Mouse (Mus musculus): Measurements from ENCODE around the gene H2-M10.6. TPM values are rescaled to one million over a fixed set of nuclear protein-coding genes. Genes with fewer than 3 reads are reported as not detected.
A peak's percentile ranks its signal among the peaks of the same experiment; 100 is the strongest.
"Not testable (repeated sequence)": the region's sequence is repeated elsewhere in the genome, so short reads cannot be mapped to it uniquely, and the experiment has no call there.

H2-M10.6 gene
- total RNA-seq (2021) = not detected
- long read RNA-seq, experiment 1 = 0 reads
- long read RNA-seq, experiment 2 = 0 reads

DNA sequence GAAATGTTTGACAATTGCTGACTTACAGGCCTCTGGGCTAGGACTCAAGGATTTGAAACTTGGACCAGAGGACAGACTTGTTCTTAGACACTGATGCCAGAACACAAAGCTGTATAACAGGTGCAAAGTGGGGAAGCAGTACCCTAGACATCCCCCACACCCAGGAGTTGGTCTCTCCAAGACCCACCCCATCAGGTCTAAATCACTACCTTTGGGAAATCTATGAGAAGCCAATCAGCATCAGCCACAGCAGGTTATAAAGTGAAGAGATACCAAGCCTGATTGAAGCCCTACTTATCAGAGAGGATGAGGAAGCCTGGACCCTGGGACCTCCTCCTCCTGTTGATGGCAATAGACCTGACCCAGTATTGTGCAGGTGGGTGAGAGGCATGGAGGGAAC lies at the start of gene H2-M10.6:
TSS of gene H2-M10.6 (plus strand) at position 301 of the 400 bp plus-strand sequence.
- no peak for DNase-seq
- intact Hi-C loops (cut with DNase I) = loop anchor here (1.0 kb wide), 1 partner anchor 447 kb away; no protein-coding TSS in a partner anchor

- DNase-seq = no peak
- intact Hi-C loops (cut with DNase I) = no loop called here
Measured at GRCm38 (mm10) chr17:36763816-36764215, 48.2 kb upstream of the H2-M10.6 start.

- peak in 1 of 2 experiments; percentile 11 for DNase-seq
- intact Hi-C loops (cut with DNase I) = not testable (repeated sequence)
Measured at GRCm38 (mm10) chr17:36764244-36764643, 47.7 kb upstream of the H2-M10.6 start.

DNA sequence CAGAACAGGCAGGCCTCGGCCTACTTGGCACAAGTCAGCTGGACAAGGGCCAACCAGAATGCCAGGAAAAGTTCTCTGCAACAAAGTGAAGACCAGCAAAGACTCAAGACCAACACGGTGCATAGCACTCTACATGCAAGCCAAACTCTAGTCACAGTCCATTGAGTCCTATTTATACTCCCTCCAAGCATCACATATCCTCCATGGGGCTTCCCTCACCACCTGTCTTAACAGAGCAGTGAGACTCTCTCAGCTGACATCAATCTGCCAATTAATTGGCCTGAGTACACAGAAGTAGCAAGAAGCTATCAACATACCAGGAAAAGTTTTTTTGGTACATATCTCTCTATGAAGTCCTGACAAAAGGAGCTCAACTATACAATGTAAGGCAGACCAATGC lies 46.6 kb upstream of the H2-M10.6 start:
- DNase-seq = not testable (repeated sequence)
- intact Hi-C loops (cut with DNase I) = loop anchor here (5.0 kb wide), 1 partner anchor 383 kb away; no protein-coding TSS in a partner anchor

DNA sequence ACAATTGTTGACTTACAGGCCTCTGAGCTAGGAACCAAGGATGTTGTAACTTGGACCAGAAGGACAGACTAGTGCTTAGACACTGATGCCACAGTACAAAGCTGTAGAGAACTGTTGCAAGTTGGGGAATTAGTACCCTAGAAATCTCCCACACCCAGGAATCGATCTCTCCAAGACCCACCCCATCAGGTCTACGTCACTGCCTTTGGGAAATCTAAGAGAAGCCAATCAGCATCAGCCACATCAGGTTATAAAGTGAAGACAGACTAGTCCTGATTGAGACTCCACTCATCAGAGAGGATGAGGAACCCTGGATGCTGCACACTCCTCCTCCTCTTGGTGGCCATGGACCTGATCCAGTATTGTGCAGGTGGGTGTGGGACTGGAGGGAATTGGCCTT lies 39.4 kb upstream of the H2-M10.6 start, which contains the start of gene H2-M10.5:
TSS of gene H2-M10.5 (plus strand) at position 301 of the 400 bp plus-strand sequence.
- intact Hi-C loops (cut with DNase I); DNase-seq: not testable (repeated sequence)

- intact Hi-C loops (cut with DNase I) = no loop called here
- DNase-seq = no peak
Measured at GRCm38 (mm10) chr17:36781533-36781932, 30.4 kb upstream of the H2-M10.6 start.

DNA sequence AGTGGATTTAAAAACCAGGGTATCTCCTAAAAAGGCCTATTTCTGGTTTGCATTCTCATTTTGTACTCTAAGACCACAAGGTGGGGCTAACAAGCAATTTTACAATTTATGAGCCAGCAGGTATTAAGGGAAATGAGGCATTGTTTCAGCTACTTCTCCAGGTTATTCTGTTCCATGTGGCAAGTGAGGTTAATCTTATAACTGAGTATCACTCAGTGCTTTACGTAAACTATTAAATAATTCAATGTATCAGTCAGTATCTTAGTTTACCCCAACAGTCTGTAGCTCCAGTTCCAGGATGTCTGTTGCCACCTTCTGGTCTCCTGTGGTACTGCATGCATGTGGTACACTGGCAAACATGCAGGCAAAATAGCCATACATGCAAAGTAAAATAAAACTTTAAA lies 25.5 kb upstream of the H2-M10.6 start:
- peak; percentile 10 to 29 for DNase-seq
- intact Hi-C loops (cut with DNase I) = loop anchor here (5.0 kb wide), 2 partner anchors 429 to 479 kb away; no protein-coding TSS in a partner anchor

DNA sequence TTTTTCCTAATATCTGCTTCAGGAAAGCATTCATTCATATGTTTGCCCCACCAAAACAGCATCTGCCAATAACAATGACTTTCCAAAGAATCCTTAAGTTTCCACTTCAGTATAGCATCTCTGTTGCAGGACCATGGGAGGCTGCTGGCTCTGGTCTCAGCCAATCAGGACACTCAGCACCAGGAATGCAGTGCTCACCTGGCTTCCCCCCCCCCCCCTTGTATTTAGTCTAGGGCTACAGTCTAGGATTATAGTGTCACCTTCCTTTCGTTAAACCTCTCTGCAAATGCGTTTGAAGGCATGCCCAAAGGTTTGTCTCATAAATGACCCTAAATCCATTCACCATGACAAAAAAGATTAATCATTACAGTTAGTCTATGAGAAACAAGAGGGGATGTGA lies 23.6 kb upstream of the H2-M10.6 start:
- intact Hi-C loops (cut with DNase I) = loop anchor here (5.0 kb wide), 2 partner anchors 431 to 481 kb away; no protein-coding TSS in a partner anchor
- no peak for DNase-seq

DNA sequence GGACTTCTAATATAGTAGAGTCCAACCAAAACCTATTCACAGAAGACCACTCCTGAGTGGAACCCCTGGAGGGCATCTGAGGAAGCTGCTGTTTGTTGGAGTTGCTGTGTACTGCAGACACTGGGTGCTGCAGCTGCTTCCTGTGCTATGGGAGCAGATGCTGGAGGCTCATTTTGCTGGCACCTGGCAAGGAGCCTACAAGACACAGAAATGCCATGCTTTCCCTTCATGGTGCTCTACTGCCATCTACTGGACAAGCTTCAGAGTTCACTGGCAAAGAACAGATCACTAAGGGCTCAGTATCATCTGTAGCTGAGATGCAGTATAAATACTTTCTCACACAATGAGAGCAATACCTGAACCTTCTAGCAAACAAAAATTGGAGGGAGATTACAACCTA lies 23.2 kb upstream of the H2-M10.6 start:
- intact Hi-C loops (cut with DNase I) = loop anchor here (5.0 kb wide), 2 partner anchors 432 to 482 kb away; no protein-coding TSS in a partner anchor
- peak; percentile 53 to 75 for DNase-seq

DNA sequence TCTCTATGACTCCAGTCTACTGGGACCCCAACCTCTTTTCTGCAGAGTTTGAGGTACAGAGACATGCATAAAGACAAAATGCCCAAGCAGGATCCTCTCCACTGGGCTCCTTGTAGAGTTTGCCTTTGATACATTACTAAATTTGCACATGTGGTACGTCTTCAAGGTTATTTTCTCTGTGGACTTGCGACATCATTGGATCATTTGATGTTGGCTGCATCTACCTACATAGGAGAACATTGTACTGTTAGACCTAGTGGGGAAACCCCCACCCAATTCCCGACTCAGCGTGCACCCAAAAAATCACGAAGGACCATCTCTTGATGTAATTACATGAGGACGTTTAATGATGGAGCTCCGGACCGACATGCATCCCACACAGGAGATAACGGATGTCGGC lies 12.5 kb upstream of the H2-M10.6 start:
- intact Hi-C loops (cut with DNase I) = no loop called here
- DNase-seq = no peak

DNA sequence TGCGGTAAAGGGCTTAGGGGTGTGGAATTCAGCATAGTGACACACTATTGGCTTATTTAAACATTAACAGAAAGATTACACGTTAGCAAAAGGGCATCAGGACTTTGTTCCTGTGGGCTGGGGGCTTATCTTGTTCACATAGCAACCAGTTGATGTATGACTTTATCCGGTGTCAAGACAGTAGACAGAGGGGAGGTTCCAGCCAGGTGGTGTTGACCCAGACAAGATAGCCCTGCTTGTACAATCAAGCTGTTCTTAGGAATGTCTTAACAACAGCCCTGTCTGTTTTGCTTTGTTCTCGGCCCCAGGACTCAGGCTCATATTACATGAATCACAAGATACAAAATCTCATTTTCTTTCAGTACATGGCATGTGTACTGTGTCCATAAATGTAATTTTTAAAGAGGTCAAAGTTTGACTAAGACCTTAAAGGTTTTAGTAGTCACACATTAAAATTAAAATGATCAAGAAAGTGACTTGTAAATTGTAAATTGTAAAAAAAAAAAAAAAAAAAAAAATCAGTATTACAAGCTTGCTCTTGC lies 12.0 kb upstream of the H2-M10.6 start:
- DNase-seq; intact Hi-C loops (cut with DNase I): not testable (repeated sequence)

GRCm38 (mm10) chr17:36824005-36824404 lies 12.0 kb downstream of the H2-M10.6 start:
- intact Hi-C loops (cut with DNase I) = loop anchor here (5.0 kb wide), 1 partner anchor 223 kb away; the partner anchor contains the start of gene Gabbr1
- DNase-seq = peak; percentile 46 to 62

DNA sequence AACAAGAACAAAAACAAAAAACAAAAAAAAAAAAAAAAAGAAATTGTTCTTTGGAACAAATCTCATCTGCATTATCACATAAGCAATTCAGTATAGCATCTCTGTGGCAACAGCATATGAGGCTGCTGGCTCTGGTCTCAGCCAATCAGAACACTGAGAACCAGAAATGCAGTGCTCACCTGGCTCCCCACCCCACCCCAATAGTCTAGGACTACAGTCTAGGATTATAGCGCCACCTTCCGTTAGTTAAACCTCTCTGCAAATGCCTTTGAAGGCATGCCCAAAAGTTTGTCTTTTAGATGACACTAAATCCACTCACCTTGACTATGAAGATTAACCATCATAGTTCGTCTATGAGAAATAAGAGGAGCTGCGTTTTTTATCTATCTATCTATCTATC lies 13.6 kb downstream of the H2-M10.6 start:
- intact Hi-C loops (cut with DNase I) = loop anchor here (5.0 kb wide), 1 partner anchor 72 kb away; the partner anchor contains the start of gene Trim31
- no peak for DNase-seq

DNA sequence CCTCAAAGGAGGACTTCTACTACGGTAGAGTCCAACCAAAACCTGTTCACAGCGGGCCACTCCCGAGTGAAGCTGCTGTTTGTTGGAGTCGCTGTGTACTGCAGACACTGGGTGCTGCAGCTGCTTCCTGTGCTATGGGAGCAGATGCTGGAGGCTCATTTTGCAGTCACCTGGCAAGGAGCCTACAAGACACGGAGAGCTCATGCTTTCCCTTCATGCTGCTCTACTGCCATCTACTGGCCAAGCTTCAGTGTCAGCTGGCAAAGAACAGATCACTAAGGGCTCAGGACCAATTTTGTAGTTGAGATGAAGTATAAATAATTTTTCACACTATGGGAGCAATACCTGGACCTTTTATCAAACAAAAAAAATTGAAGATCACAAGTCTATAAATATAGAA lies 14.0 kb downstream of the H2-M10.6 start:
- intact Hi-C loops (cut with DNase I) = loop anchor here (5.0 kb wide), 1 partner anchor 71 kb away; the partner anchor contains the start of gene Trim31
- peak; percentile 84 to 94 for DNase-seq

GRCm38 (mm10) chr17:36828488-36828887 lies 16.5 kb downstream of the H2-M10.6 start:
- no peak for DNase-seq
- intact Hi-C loops (cut with DNase I) = loop anchor here (5.0 kb wide), 1 partner anchor 69 kb away; the partner anchor contains the start of gene Trim31

GRCm38 (mm10) chr17:36830470-36830869 lies 18.5 kb downstream of the H2-M10.6 start:
- intact Hi-C loops (cut with DNase I) = no loop called here
- DNase-seq = no peak

GRCm38 (mm10) chr17:36832694-36833093 lies 20.7 kb downstream of the H2-M10.6 start:
- no peak for DNase-seq
- intact Hi-C loops (cut with DNase I) = no loop called here

DNA sequence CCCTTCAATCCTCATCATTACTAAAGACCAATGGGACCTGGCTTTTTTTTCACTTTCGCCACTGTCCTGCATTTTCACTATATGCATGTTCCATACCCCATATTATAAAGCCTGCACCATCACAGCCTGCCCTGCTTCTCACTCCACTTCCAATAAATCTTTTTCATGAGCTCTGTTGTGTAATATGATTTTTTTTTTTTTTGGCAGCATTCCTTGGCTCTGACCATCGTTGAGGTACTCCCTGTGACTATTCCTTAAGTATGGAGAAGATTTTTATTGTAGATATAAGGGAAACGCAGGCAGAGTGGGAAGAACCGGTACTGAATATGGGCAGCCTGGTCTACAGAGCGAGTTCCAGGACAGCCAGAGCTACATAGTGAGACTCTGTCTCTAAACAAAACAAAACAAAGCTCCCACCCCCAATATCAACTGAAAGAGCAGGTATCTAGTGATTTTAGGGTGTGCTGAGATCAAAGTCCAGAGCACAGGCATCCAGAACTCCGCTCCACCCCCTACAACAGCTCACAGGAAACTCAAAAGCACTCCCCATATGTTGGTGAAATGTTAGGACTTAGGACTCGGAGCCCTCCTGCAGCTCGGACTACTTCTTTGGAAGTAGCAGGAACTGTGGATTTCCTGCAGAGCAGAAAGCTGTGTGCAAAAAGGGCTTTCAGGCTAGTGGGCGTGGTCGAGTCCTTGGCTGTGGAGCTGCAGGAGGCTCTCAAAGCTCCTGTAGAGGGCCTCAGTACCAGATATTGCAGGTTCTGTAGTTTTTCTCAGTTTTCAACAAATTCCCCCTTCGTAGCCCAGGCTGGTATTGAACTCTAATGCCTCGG lies 23.8 kb downstream of the H2-M10.6 start:
- peak; percentile 62 to 70 for DNase-seq
- intact Hi-C loops (cut with DNase I) = loop anchor here (5.0 kb wide), 2 partner anchors 166 to 211 kb away; partner anchors contain the start of genes Gabbr1 and Zfp57

- intact Hi-C loops (cut with DNase I) = loop anchor here (5.0 kb wide), 2 partner anchors 166 to 211 kb away; partner anchors contain the start of genes Gabbr1 and Zfp57
- DNase-seq = no peak
Measured at GRCm38 (mm10) chr17:36836427-36836812, 24.4 kb downstream of the H2-M10.6 start.

- peak; percentile 97 to 99 for DNase-seq
- intact Hi-C loops (cut with DNase I) = loop anchor here (5.0 kb wide), 2 partner anchors 165 to 210 kb away; partner anchors contain the start of genes Gabbr1 and Zfp57
Measured at GRCm38 (mm10) chr17:36836874-36837647, 25.1 kb downstream of the H2-M10.6 start, which contains the start of gene Trim26. Trim26 (plus strand) TSS chr17:36837134.
